Mouse (Mus musculus) forebrain, embryonic 16.5 days (tissue): ENCODE measurements at regions not wholly inside any gene's neighbourhood (a gene's known extent, or its start where the extent isn't known, plus 50 kb on each side); places are given as distances from the start of the nearest gene placed in this dataset.

Experiments used
- ATAC-seq: fragments of 200-750 bp; cut with Nextera tagmentation; 2 replicates; pipeline ENCODE4 v1.8.0; 2017; ENCODE audit warnings: mild to moderate bottlenecking, moderate library complexity
- H3K27ac ChIP-seq: fragments of 300-500 bp; sonication (generic); 2 replicates; pipeline ENCODE4 v1.5.1; 2014; ENCODE audit warnings: low read length, control low read depth
- H3K27me3 ChIP-seq: fragments of 300-500 bp; sonication (generic); replicated peaks from 2 replicates; pipeline ENCODE4 v1.6.1; 2014; ENCODE audit warnings: low read length; ENCODE audit not compliant: control insufficient read depth, insufficient read depth
- H3K36me3 ChIP-seq: fragments of 300-500 bp; sonication (generic); 2 replicates; pipeline ENCODE4 v1.6.1; 2014; ENCODE audit not compliant: control insufficient read depth, insufficient read depth
- H3K4me1 ChIP-seq: fragments of 300-500 bp; sonication (generic); replicated peaks from 2 replicates; pipeline ENCODE4 v1.6.1; 2014; ENCODE audit warnings: low read length; ENCODE audit not compliant: control insufficient read depth, insufficient read depth
- H3K4me2 ChIP-seq: fragments of 300-500 bp; sonication (generic); 2 replicates; pipeline ENCODE4 v1.6.1; 2014; ENCODE audit warnings: mild to moderate bottlenecking, low read length, control low read depth
- H3K4me3 ChIP-seq: fragments of 300-500 bp; sonication (generic); replicated peaks from 2 replicates; pipeline ENCODE4 v1.5.1; 2014; ENCODE audit warnings: mild to moderate bottlenecking, low read length, control low read depth
- H3K9ac ChIP-seq: fragments of 300-500 bp; sonication (generic); replicated peaks from 2 replicates; pipeline ENCODE4 v1.6.1; 2014; ENCODE audit warnings: low read depth, low read length, control low read depth
- H3K9me3 ChIP-seq: fragments of 300-500 bp; sonication (generic); 2 replicates; pipeline ENCODE4 v1.6.1; 2016; ENCODE audit warnings: low read length; ENCODE audit not compliant: control insufficient read depth
- WGBS: fragments of 180-500 bp; shearing (Covaris S2); extraction: QIAGEN DNeasy Blood & Tissue Kit; methylation state at CpG from one replicate; pipeline ENCODE4 v1.1.7; 2014; 5-methylcytosine and 5-hydroxymethylcytosine counted together

DNA sequence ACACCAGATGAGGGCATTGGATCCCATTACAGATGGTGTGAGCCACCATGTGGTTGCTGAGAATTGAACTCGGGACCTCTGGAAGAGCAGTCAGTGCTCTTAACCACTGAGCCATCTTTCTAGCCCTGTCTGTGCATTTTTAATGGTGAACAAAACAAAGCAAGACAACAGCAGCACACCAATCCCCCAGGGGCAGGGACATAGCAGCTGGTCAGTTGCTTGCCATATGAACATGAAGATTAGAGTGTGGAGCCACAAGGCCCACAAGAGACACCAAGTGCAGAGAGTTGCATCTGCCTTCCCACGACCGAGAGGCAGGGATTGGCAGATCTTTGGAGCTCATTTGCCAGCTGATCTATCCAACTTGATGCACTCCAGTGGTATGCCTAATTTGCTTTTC, 96.7 kb downstream of the Kcnrg start:
- 79% methylated on average over 3 of the region's 3 CpGs for WGBS
- H3K4me3 ChIP-seq = no peak overlapping the region
- H3K36me3 ChIP-seq = no peaks in the 10 kb centered on the region
- no peak overlapping the region for H3K27ac ChIP-seq
- H3K9ac ChIP-seq = no peak overlapping the region
- no peak for ATAC-seq
- no peak overlapping the region for H3K4me2 ChIP-seq
- no peaks in the 10 kb centered on the region for H3K9me3 ChIP-seq
- no peaks in the 10 kb centered on the region for H3K27me3 ChIP-seq
- peaks cover 4% of the 10 kb centered on the region for H3K4me1 ChIP-seq

DNA sequence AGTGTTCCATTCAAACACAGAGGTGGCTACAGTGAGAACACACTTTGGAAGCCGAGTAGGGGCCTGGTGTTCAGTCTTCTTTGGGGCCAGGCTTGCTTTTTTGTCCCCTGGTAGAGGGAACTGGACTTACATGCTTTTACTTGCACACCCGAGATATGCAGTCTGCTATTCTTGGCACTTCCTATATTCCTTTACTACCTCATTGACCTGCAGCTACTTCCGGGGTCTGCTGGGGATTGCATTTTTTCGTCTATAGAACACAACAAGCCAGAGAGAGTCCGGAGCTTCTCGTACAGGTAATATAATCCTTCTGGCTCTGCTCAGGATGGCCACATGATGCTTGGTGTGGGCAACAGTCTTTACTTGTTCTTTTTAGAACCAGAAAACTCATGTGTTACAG, 99.7 kb downstream of the Kcnrg start:
- Histone ChIP-seq H3K36me3 (no peaks in the 10 kb centered on the region), H3K4me3 (no peak overlapping the region), H3K27me3 (no peaks in the 10 kb centered on the region), H3K4me1 (peaks cover 2% of the 10 kb centered on the region; the same call in 1 of the 2 replicates), H3K9me3 (no peaks in the 10 kb centered on the region), H3K27ac (no peak overlapping the region), H3K9ac (no peak overlapping the region), H3K4me2 (no peak overlapping the region)
- 90% methylated on average over 6 of the region's 6 CpGs for WGBS
- ATAC-seq = no peak

DNA sequence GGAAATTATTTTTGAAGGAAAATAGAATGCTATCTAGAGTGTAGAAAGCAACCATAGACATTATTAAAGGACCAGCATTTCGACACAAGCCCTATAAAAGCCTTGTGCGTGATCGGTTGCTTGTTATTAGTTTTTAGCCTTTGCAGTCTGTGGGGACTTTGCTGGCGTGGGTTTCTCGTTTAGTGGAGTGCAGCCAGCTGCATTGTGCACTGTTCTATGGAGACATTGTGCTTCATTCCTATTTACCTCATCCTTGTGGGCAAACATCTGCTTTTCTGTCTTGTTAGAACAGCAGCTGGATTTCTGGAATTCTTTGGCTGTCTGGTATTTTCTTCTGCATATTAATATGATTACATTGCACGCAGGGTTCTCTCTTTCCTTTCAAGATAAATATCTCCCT, 101.1 kb downstream of the Kcnrg start:
- no peaks in the 10 kb centered on the region for H3K36me3 ChIP-seq
- H3K27ac ChIP-seq = no peak overlapping the region
- peaks cover 2% of the 10 kb centered on the region; the same call in 1 of the 2 replicates for H3K4me1 ChIP-seq
- no peak overlapping the region for H3K4me2 ChIP-seq
- H3K27me3 ChIP-seq = no peaks in the 10 kb centered on the region
- 26% methylated on average over 6 of the region's 6 CpGs for WGBS
- H3K9ac ChIP-seq = no peak overlapping the region
- ATAC-seq = no peak
- H3K4me3 ChIP-seq = no peak overlapping the region
- no peaks in the 10 kb centered on the region for H3K9me3 ChIP-seq

DNA sequence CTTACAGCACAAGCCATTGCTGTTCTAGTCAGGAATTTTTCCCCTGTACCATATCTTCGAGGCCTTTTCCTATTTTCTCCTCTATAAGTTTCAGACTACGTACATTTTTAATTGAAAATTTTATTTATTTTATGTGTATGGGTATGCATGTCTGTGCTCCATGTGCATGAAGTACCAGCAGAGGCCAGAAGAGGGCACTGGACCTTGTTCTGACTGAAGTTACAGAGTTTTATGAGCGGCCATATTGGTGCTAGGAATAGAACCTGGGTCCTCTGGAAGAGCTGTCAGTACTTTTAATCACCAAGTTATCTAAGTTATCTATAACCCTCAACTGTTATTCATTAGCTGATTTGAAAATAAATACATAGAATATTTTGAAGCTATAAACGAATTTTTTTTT, 108.5 kb downstream of the Kcnrg start:
- H3K36me3 ChIP-seq = no peaks in the 10 kb centered on the region
- no peak for ATAC-seq
- no peaks in the 10 kb centered on the region for H3K27me3 ChIP-seq
- H3K4me3 ChIP-seq = no peak overlapping the region
- H3K4me2 ChIP-seq = no peak overlapping the region
- no peaks in the 10 kb centered on the region for H3K4me1 ChIP-seq
- H3K9me3 ChIP-seq = peaks cover 3% of the 10 kb centered on the region; the same call in 1 of the 2 replicates
- WGBS = 96% methylated on average over 4 of the region's 4 CpGs
- no peak overlapping the region for H3K27ac ChIP-seq
- no peak overlapping the region for H3K9ac ChIP-seq

DNA sequence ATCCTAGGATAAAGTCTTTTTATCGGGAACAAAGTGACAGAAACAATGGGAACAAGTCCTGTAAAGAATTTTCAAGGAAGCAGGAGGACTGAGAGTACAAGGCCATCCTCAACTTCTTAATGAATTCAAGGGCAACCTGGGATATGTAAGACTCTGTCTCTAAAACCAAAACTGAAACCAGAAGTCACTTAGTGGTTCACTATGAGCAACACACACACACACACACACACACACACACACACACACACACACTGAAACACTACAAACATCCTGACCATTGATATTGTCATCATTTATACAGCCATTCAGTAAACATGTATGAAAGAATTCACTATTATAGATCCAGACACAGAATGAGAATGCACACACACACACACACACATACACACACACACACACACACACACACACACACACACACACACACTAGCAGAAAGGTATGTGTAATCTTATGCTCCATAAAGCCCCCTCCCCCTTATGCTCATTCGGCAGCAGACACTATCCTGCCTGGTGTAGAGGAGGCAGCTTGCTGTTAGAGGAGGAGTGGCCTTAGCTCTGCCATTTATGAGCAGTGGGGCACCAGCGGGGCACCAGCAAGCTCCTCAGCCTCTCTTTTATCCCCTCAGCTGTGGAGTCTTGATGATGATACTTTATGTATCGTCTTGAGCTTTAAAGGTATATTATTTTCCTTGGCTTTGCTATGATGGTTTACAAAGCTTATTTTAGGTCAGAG, 111.3 kb downstream of the Kcnrg start:
- Histone ChIP-seq H3K9me3 (peaks cover 3% of the 10 kb centered on the region; the same call in 1 of the 2 replicates), H3K27me3 (no peaks in the 10 kb centered on the region)
- ATAC-seq = no peak

DNA sequence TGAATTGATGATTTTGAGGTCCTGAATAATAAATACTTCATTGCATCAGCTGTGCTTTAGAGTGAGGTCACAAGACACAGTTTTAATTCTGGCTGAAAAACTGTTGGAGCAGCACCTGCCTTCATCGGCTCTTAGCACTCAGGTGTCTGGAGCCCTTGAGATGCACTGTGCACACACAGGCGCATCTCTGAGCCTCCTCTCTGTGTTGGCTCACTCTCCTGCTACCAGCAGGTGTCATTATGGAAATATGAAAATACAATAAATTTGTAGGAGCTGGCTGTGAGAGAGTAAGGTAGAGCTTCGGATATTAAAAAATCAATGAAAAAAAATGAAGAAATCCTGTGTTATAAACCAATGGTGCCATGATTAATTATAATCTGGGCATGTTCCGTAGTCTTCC, 114.0 kb downstream of the Kcnrg start:
- H3K27ac ChIP-seq = no peak overlapping the region
- H3K4me3 ChIP-seq = no peak overlapping the region
- WGBS = 84% methylated on average over 4 of the region's 4 CpGs
- H3K9ac ChIP-seq = no peak overlapping the region
- no peaks in the 10 kb centered on the region for H3K36me3 ChIP-seq
- no peak for ATAC-seq
- no peaks in the 10 kb centered on the region for H3K4me1 ChIP-seq
- no peak overlapping the region for H3K4me2 ChIP-seq
- H3K9me3 ChIP-seq = no peaks in the 10 kb centered on the region
- no peaks in the 10 kb centered on the region for H3K27me3 ChIP-seq

More for the DNA sequence above, 111.3 kb downstream of the Kcnrg start:
- H3K27ac ChIP-seq = no peak overlapping the region
- H3K4me1 ChIP-seq = no peaks in the 10 kb centered on the region
- no peak overlapping the region for H3K4me2 ChIP-seq
- H3K9ac ChIP-seq = no peak overlapping the region
- H3K4me3 ChIP-seq = no peak overlapping the region
- 53% methylated on average over 4 of the region's 4 CpGs for WGBS
- no peaks in the 10 kb centered on the region for H3K36me3 ChIP-seq

DNA sequence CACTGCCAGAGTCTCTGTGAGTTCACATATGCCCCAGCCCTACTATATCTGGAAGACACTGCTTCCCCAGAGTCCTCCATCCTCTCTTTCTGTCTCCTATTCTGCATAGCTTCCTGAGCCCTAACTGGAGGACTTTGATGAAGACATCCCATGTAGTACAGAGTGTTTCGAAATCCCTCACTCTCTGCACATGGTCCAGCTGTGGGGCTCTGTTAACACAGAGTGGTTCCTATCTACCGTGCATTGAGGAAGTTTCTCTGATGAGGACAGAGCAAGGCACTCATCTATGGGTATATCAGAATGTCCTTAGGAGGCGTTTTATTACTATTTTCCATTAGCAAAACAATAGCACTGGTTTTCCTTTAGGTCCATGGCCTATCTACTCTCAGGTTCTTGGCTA, 117.7 kb downstream of the Kcnrg start:
- WGBS = 90% methylated on average over 3 of the region's 3 CpGs
- no peak for ATAC-seq
- Histone ChIP-seq H3K4me3 (no peak overlapping the region), H3K9ac (no peak overlapping the region), H3K36me3 (no peaks in the 10 kb centered on the region), H3K27ac (no peak overlapping the region), H3K4me2 (no peak overlapping the region), H3K27me3 (no peaks in the 10 kb centered on the region), H3K4me1 (no peaks in the 10 kb centered on the region), H3K9me3 (no peaks in the 10 kb centered on the region)

DNA sequence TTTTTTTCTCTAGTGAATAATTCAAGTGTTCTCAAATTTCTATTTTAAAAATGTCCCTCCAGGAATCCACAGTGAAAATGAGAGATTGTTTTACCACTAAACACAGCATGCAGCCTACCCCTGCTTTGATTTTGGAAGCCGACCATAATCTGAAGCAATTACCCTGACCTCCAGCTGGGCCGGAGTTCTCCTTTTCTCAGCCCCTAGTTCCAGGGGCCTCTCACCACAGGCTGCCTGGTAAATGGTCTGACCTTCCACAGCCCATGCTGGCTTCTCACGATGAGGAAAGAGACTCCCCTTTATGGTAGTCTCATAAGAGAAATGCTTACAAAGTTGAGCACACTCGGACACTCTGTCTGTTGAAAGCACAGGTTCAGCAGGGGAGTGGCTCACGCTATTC, 121.3 kb downstream of the Kcnrg start:
- Histone ChIP-seq H3K36me3 (no peaks in the 10 kb centered on the region), H3K27ac (no peak overlapping the region), H3K27me3 (no peaks in the 10 kb centered on the region), H3K4me2 (no peak overlapping the region), H3K4me3 (no peak overlapping the region), H3K4me1 (no peaks in the 10 kb centered on the region), H3K9me3 (no peaks in the 10 kb centered on the region), H3K9ac (no peak overlapping the region)
- 17% methylated on average over 5 of the region's 5 CpGs for WGBS
- ATAC-seq = no peak

DNA sequence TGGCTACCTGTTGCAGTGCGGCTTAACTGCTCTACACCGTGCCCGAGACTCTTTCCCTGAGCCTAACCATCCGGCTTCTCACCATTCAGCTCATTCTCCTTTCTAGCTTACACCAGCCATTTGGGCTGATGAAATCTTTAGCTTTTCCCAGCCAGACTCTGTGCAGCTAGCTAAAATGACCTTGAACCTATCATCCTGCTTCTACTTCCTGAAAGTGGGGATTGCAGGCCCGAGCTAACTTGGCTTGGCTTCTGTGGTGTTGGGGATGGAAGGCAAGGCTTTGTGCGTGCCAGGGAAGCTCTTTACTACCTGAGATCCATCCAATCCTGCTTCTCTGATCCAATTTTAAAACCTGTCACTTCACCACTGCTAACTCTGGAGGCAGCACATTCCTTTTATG, 128.3 kb downstream of the Kcnrg start:
- Histone ChIP-seq H3K4me3 (no peak overlapping the region), H3K9me3 (no peaks in the 10 kb centered on the region), H3K4me2 (no peak overlapping the region), H3K27ac (no peak overlapping the region), H3K36me3 (no peaks in the 10 kb centered on the region), H3K27me3 (no peaks in the 10 kb centered on the region), H3K9ac (no peak overlapping the region), H3K4me1 (peaks cover 4% of the 10 kb centered on the region; the same call in 1 of the 2 replicates)
- 70% methylated on average over 6 of the region's 6 CpGs for WGBS
- no peak for ATAC-seq
